Mouse (Mus musculus) liver, adult (tissue): ENCODE measurements around the gene 1110004F10Rik.

Source experiments
- GATA4 ChIP-seq: IDR thresholded peaks from 2 replicates; pipeline ENCODE4 v1.6.1; 2014; ENCODE audit warnings: mild to moderate bottlenecking, low read length; ENCODE audit not compliant: insufficient replicate concordance

Gene 1110004F10Rik

DNA sequence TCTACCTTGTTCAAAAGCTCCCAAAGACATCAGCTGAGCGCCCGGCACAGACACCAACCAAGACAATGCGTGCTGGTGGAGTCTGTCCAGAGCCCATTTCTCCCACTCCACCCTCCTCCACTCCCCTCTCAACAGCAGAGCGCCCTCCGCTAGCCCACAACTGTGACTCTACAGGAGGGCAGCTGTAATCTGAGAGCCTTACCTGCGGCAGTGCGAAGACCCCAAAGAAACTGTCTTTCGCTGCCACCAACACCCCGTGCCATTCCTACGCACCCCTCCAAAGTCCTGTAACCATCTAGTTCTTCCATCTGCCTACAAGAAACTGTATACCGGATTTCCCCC is at the start of gene 1110004F10Rik:
Gene 1110004F10Rik (plus strand): TSS at position 202 of the 342 bp plus-strand sequence.
- no peak for TF ChIP-seq GATA4

DNA sequence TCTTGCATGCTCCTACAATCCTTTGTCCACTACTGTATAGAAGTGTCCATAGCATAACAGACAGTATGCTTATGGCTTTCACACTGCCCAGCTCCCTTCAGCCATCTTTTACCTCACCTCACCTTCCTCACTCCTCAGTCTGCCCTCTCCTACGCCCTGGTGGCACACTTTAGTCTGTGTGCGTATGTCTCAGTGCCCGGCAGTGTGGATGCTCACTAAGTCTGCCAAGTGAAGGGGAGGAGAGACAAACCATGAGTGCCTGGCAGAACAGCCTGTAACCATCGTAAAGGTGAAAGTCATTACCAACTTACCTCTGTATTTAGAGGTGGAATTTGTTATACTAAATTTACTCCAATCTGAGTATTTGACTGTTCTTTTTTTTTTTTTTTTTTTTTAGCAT is 36.5 kb upstream of the 1110004F10Rik start:
- TF ChIP-seq GATA4, result no peak

DNA sequence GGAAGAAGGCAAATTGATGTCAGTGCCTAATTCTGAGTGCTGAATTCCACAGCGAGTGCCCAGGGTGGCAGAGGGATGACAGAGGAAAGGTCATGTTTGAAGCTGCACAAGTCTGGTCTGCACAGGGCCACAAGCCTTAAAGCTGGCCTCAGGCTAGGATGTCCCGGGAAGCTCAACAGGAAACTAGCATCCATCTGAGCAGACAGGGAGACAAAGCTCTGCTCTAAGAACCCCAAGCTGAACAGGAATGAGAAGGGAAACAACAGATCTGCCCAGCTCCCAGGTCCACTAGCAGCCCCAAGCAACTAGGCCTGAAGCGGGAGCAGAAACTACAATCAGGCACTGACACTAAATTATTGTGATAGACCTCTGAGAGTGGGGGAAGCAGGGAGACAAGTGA is 9.2 kb upstream of the 1110004F10Rik start:
- TF ChIP-seq GATA4, result no peak

DNA sequence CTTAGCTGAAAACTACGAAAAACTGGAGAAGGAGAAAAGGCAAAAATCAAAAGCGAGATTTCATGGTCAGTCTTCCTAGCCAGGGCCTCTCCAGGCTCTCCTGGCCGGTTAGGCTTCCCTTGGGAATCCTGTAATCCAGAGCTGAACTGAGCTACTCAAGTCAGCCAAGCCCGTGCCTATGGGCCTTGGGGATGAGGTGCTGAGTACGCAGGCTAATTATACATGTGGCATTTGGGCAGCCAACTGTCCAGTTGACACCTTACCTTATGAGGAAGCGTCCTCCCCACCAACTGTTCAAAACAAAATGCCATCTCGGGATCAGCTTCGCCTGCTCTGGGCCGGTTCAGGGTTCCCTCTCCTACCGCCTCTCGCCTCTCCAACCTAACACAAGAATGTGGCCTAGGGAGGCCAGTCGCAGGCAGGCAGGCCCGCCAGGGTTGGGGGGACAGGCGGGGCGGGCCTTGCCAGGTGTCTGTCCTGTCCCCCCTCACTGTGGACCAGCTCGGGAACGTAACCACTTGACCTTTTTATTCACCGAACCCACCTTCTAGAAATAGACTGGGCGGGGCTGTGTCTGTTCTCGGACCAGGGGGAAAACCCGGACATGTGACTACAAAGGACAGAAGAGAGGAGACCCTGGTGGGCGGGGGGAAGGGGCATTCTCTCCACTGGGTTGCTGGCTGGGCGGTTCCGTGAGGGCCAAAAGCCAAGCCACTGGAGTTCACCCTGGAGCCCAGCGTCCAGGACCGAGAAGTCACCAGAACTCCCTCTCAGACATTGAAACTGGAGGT is 8.4 kb upstream of the 1110004F10Rik start:
- TF ChIP-seq GATA4, result no peak

DNA sequence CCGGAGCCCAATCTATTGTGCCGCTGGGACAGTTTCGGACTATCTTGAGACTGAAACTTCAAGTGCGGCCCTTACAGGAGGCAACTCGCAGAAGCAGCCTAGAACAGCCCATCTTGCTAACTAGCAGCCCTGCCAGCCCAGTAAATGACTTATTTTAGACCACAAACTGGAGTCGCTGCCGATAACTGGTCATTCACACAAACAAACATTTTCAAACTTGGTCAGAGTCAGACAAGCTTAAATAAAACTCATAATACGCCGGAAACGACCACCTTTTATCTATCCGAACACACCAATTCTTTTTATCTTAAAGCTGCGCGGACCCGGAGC is 7.8 kb upstream of the 1110004F10Rik start:
- TF ChIP-seq GATA4, result no peak

DNA sequence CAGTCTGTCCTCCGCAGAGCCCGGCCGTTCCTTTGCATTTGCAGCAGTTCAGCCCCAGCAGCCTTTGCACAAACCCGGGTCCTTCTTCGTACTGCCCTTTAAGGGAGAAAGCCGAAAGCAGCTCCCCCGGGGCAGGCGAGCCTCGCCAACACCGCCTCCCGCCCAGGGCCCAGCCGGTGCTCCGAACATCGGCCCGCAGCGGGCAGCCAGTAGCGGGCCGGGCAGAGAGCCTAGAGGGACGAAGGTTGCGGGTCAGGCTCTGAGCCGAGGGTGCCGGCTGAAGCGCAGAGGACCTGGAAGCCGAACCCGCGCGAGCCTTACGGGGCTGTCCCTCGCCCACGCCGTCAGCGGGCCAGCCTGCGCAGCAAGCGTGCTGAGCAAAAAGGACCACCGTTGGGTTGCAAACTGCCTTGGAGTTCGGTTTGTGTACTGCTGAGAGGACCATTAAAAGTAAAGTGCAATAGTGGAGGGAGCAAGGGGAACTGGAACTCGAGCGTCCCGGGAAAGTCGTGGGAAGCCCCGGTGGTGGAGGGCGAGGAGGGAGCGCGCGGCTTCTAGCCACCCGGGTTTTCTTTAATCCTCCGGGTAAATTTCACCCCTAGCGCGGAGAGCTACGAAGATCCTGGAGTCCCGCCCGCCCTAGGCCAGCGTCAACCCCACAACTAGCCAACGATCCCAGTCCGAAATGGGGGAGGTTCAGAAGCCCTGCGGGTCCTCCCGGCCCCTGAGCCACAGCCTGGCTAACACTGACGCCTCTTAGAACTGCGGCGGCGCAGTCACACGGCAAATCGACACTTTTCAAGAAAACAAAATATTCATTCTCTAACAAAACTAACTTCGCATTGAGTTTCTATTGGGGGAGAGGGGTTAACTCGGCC is 7.2 kb upstream of the 1110004F10Rik start:
- TF ChIP-seq GATA4, result no peak

DNA sequence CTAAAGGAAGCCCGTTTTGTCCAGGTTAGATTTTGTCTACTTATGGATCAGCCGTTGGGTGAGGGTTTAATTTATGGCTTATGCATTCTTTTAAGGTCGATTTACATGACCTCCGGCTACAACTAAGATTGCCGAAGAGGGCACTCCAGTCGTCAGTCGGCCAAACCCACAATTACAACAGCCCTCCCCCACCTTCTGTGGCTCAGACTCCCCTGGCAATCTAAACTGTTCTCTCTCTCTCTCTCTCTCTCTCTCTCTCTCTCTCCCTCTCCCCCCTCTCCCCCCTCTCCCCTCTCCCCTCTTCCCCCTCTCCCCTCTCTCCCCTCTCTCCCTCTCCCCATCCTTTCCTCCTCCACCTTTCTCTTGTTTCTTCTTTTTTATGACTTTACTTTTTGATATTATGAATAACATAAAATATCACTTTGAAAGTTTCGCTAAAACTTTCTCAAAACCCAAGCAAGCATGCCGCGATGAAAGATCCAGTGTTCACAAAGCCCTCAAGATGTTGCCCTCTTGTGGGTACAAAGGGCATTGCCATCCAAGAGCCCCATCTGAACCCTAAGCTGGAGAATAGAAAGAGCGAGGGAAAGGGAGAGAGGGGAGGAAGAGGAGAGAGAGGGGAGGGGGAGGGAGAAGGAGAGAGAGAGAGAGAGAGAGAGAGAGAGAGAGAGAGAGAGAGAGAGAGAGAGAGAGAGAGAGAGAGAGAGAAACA is 6.4 kb upstream of the 1110004F10Rik start:
- TF ChIP-seq GATA4, result no peak

DNA sequence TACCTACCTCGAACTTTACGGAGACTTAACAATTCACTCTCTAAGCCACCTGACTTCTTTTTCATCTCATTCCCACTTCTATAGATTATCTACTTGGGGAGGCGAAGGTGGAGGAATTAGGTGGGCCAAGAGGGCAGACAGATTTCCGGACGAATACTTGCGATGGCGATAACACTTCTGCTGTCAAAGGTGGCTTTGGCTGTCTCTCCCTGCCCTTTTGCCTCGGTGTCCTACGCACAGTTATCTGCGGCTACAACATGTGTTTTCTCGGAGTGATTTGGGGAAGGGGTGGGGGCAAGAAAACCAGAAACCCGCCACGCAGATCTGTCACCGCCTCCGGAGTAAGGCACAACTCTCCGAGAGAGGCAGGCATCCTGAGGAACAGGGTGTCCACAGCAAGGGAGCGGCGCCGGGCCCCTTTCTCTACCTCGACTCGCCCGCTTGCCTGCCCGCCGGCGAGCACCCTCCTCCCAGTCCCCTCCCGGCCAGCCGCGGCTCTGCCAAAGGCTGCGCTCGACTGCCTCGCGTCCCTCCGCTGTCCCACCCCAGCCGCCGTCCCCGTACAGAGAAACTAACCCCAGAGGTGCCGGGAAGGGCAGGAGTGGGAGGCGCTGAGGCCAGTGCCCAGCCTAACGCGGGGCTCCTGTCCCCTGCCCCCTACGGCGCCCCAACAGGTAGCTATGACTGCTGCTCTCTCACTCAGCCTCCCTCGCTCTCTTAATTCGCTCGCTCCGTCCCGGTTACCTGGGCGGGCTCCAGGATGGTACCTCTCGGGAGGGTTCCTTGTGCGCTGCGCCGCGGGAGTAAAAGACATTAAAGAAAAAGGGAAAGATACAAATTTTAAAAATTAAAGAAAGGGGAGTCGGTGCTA is 5.6 kb upstream of the 1110004F10Rik start:
- no peak for TF ChIP-seq GATA4

DNA sequence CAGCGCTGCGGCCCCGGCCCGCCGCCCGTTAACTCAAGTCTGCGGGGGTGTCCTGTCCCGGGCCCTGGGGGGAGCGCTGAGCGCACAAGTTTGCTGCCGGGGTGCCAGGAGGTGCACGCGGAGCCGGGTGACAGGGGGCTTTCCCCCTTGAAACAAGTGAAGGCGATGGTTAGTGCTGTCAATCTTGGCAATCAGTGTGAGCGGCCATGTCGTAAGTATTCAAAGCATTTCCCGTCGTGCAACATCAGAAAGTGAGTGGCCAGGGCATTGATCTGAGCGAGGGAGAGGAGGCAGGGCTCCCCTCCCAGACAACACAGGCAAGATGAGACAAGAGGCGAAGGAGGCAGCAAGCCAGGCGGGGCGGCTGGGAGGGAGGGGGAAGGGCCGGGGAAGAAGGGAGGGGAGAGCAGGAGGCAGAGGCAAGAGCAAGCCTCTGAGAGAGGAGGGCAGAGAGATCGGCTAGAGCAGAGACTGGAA is 4.9 kb upstream of the 1110004F10Rik start:
- TF ChIP-seq GATA4, result no peak

DNA sequence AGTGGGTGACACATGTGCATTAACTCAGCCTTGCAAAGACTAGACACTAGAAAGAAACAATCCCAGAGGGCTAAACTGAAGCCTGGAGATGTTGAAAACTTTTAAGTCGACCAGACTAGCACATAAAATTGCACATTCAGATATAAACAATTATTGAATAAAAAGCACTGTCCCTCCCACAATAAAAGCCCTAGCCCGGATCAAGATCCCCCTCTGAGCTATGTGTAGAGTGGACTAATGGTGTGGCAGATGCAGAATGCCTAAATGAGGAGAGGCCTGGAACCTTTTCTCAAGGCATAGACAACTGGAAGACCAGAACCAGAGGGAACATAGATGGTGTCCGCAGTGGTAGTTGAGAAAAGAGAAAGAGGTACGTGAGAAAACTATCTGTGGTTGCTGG is 3.7 kb upstream of the 1110004F10Rik start:
- TF ChIP-seq GATA4, result no peak

DNA sequence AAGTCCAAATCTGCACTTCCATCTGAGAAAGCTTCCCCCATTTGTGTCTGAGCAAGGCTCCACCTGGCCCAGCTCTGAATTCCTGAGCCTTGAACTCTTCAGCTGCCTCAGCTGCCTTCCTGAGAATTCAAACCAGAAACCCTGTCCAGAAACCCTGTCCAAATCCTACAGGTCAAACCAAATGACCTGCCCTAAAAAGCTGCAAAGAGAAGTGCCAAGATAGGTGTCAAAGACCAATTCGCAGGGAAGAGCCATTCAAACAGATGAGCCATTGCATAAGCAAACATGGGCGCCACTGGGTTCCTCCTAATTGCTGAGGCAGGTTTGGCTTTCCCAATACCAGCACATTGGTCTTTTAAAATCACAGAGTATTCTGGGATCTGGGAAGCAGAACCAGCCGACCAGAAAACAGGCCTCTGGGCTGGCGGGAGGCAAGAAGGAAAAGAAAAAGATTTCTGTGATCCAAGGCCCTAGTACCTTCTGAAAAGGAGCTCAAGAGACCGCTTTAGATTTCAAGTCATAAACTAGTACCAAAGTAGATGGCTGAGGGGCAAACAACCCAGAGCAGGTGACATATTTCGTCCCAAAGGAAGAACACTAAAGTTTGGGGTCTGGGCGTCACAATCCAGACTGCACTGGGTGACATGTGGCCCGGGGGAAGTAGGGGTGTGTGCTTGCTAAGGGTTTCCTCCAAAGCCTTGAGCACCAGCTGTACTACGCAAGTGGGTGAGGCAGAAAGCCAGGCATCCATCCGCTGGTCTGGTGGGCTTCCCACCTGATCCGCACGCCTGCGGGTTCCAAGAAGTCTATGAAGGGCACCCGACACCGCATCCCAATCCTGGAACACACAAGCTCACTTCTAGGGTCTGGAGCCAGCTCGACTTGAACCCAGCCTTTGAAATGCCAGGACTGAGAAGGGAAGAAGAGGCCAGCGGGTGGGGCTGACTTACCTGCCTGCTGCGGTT is 2.3 kb upstream of the 1110004F10Rik start:
- no peak for TF ChIP-seq GATA4

DNA sequence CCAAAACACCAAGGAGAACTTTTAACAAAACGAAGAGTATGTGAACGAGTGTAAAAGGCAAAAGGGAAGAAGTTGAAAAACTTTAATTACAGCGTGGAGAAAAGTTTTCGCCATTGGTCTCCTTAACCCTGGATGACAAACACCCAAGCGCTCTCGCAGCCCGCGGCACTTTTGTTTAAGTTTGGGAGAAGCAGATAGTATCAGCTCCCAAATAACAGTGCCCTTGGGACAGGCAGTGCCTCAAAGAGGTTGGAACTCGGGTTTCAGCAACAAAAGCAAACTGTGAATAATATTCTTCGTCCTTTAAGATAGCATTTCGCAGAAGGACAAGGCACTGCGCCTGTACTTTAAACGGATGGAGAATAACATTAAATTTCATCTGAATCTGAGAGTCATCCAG is 1.2 kb upstream of the 1110004F10Rik start:
- no peak for TF ChIP-seq GATA4

DNA sequence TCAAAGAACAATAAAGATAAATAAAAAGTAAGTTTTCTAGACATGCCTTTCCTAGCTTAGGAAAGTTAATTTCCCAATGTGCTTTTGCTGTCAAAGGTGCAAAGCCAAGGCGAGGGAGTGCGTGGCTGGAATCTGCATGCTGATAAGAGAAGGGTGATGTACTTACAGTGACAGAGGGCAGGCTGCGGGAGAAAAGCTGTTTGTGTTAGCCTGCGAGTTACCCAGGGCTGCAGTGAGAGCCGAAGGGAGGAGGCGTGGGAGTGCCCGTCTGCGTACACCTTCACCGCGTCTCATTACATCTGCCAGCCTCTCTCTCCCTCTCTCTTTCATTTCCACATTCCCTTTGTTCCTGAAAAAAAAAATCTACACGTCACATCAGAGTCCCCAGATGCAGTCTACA is 686 bp upstream of the 1110004F10Rik start, which contains the start of gene Sox6:
Gene Sox6 (minus strand): TSS at position 286 of the 400 bp plus-strand sequence.
- TF ChIP-seq GATA4, result no peak

DNA sequence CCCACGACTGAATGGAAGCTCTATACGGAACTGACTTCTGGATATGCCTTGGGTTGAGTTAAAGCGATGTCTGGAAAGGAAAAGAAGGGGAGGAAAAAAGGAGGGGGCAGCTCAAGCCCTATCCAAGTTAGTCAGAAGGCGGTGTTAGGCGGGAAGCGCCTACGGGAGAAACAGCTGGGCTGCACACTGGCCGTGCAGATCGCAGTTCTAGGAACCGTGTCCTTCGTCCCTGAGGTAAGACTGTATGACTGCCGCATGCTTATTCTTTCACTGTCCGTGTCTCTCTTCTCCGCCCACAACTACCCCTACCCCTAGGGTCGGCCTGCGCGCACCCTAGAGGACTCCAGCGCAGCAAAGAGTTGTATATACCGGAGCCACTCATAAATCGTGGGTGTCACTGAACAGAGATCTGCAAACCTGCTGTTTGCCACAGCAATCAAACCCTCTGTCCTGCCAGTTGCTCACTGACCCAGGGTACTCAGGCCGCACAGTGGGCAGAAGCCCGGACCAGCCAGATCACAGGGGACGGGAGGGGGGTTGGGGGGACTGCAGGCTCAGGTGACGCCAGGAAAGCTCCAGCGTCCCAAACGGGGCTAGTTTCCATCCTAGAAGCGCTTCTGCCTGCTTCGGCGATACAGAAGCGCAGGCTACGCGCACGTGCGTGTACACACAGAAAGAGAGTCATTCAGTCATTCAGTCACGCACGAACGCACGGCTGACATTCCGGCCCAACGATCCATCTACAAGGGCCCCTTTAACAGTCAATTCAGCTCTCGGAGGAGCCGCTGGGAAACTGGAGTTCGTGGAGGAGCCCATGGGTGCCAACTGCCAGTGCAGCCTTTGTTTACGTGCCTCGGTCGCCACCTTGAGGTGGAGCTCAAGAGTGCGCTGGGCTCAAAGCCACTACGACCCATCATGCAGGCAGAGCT is 605 bp downstream of the 1110004F10Rik start:
- no peak for TF ChIP-seq GATA4
